Mouse (Mus musculus): ENCODE results near the gene Cdhr1. TPM values are rescaled to one million over a fixed set of nuclear protein-coding genes. Genes with fewer than 3 reads are reported as not detected.

Cdhr1 gene
- total RNA-seq, 1 experiment from 2014 or later: 0.06 TPM

GRCm38 (mm10) chr14:37068516-37068915 lies 29.6 kb downstream of the Cdhr1 start:
- peak; percentile 71 for DNase-seq

DNA sequence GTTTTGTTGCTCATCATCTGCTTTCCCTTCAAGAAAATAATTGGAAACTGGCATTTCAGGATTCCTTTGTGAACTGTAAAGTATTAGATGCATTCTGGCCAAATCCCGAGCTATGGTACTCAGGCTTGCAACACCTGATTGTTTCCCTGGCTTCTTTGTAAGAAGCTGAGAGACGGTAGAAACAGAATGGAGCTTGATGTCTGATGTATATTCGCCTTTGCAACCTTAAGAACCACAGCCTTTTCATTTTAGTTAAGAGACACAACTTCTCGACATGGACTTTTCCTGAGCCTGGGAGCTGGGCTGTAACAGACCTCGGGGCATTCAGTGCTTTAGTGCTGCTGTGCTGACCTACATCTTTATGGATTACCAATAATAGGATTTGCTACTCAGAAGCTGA lies 30.5 kb downstream of the Cdhr1 start, which contains the start of gene Lrit2:
TSS of gene Lrit2 (plus strand) at position 301 of the 400 bp plus-strand sequence.
- no peak for DNase-seq

GRCm38 (mm10) chr14:37066636-37067035 lies 31.5 kb downstream of the Cdhr1 start:
- no peak for DNase-seq

DNA sequence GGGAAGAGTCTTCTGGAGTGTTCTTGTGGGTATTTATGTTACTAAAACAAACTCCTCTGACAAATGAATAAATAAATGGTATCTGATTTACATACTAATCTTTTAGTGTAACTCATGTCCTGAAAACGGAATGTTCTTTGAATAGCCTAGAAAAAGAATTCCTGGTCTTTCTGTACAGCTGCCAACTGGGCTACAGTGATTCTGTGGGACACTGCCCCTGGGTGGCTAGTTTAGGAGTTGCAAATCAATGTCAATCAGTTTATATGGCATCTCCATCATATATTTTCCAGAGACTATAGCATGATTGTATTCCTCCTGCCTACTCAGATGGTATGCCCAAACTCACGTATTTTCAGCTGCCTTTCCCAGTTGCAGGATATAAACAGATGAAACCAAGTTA lies 33.3 kb downstream of the Cdhr1 start:
- no peak for DNase-seq

DNA sequence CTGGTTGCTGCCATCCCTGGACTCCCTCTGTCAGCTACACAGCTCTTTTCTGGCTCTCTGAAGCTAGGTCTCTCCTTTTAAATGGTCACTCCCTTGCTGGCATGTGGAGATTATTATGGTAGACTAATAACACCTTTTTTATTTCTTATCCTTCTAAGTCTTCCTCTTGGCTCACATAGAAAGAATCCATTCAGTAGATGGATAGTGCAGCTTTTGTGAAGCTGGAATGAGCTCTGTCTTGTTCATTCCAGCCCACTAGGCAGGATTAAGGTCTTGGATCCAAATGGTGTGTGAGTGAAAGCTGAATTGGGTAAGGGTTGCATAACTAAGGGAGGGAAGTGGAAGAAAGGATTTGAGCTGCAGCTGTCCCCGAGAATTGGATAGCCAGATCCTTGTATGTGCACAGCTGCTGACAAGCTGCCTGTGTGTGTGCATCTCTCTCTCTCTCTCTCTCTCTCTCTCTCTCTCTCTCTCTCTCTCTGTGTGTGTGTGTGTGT lies 49.2 kb downstream of the Cdhr1 start, which contains the start of gene Rgr:
TSS of gene Rgr (minus strand) at position 51 of the 497 bp plus-strand sequence.
- DNase-seq: no peak

GRCm38 (mm10) chr14:37034432-37034831 lies 63.7 kb downstream of the Cdhr1 start:
- no peak for DNase-seq

- peak; percentile 70 for DNase-seq
Observed at GRCm38 (mm10) chr14:37033241-37033640, 64.9 kb downstream of the Cdhr1 start.

- no peak for DNase-seq
Observed at GRCm38 (mm10) chr14:37032481-37033104, 65.6 kb downstream of the Cdhr1 start.

GRCm38 (mm10) chr14:37028555-37028954 lies 69.6 kb downstream of the Cdhr1 start:
- no peak for DNase-seq

GRCm38 (mm10) chr14:37027951-37028350 lies 70.2 kb downstream of the Cdhr1 start:
- DNase-seq: no peak

Other genes starting within 250 kb of the Cdhr1 start
- 31.3 and 33.2 TPM in 2 replicates for gene Ccser2, start 129.6 kb downstream of the Cdhr1 start, total RNA-seq (2021)
- gene Rgr, start 49.4 kb downstream of the Cdhr1 start, total RNA-seq (2021): not detected in 2 replicates
- gene Lrit1, start 43.5 kb downstream of the Cdhr1 start, total RNA-seq (2021): not detected in 2 replicates
- gene Lrit2, start 30.4 kb downstream of the Cdhr1 start, total RNA-seq (2021): not detected in 2 replicates
- gene 2610528A11Rik, start 15.7 kb upstream of the Cdhr1 start, total RNA-seq (2021): 0.73 and 1.3 TPM in 2 replicates
- 678 and 710 TPM in 2 replicates for gene Ghitm, start 36.9 kb upstream of the Cdhr1 start, total RNA-seq (2021)

Data from adrenal gland, postnatal 25 days (tissue).